Mouse (Mus musculus) stomach, postnatal 0 days (tissue): ENCODE results near the gene Evi2a.

Experiments used
- CTCF ChIP-seq: IDR thresholded peaks from 2 replicates; pipeline ENCODE4 v1.5.1; 2016; ENCODE audit warnings: antibody characterized with exemption, low read depth, mild to moderate bottlenecking, moderate library complexity
- EP300 ChIP-seq: optimal IDR thresholded peaks from 2 replicates; pipeline ENCODE3; 2016; ENCODE audit warnings: antibody characterized with exemption

- TF ChIP-seq CTCF (no peak), EP300 (no peak)
Observed at GRCm38 (mm10) chr11:79552622-79553021, 22.2 kb upstream of the Evi2a start.
